Mouse (Mus musculus): ENCODE measurements at regions not wholly inside any gene's neighbourhood (a gene's known extent, or its start where the extent isn't known, plus 50 kb on each side); places are given as distances from the start of the nearest gene placed in this dataset.

DNA sequence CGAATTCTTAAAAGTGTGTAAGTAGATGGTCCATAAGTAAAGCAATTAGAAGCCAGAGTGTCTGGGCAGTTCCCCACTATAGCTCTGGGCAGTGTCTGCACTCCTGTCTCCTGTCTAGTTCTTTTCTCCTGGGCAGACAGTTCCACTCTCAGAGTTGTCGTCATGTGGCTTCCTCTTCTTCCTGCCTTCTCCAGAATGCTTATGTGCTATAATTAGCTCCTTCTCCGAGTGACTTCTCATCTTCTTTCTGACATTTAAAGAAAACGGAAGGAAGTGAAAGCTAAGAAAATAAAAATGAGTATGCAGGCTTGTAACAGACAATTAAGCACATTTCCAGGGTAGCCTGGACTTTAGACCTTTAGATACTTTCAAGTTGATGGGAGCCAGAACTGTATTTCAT is 155.1 kb upstream of the Tnfaip3 start:
- no peak overlapping the region for H3K27ac ChIP-seq
- DNase-seq (ENCODE audit: low read depth in 3 of 3, low spot score in 3 of 3) (peak in 1 of 3 experiments; percentile 11), ATAC-seq (ENCODE audit: insufficient read depth) (no peak)
- H3K4me2 ChIP-seq (ENCODE audit: low read depth), result no peak overlapping the region
- H3K9me3 ChIP-seq (ENCODE audit: control insufficient read depth, low read length), result no peaks in the 10 kb centered on the region
- TF ChIP-seq CTCF (IDR thresholded peaks at IDR 0.05; ENCODE audit: low read depth) (no peak), EP300 (IDR thresholded peaks at IDR 0.05; ENCODE audit: low read depth) (no peak)
- WGBS (ENCODE audit: insufficient replicate concordance), result 19% methylated on average over 4 of the region's 4 CpGs
- H3K27me3 ChIP-seq (ENCODE audit: control insufficient read depth, insufficient read depth, low read length), result no peaks in the 10 kb centered on the region
- H3K4me1 ChIP-seq (replicated peaks; ENCODE audit: control insufficient read depth in 2 of 2, insufficient read depth in 2 of 2, low read length in 1 of 2), result peaks cover 0 to 7% of the 10 kb centered on the region in 2 experiments; a peak in 2 of 4 replicates
- no peak overlapping the region for H3K9ac ChIP-seq (replicated peaks)
- no peaks in the 10 kb centered on the region for H3K36me3 ChIP-seq (replicated peaks; ENCODE audit: control insufficient read depth, insufficient read depth, low read depth)
- H3K4me3 ChIP-seq (ENCODE audit: insufficient read depth in 1 of 2, low read depth in 2 of 2, low read length in 2 of 2), result no peak overlapping the region

DNA sequence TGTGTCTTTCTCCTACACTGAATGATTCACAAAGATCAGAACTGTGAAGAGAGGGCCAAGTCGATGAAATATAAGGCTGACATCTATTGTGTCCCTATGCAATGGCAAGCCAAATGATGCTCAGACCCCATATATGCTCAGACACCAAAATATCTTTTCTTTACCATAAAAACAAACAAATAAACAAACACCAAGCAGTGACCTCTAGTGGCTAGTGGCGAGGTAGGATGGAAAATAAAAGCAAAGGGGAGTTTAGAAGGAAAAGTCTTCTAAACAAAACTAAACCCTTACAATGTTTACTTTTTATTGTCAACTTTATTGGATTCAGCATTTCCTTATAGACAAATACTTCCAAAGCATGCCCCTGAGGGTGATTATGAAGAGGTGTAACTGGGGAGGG is 153.8 kb upstream of the Tnfaip3 start:
- DNase-seq (ENCODE audit: low read depth in 3 of 3, low spot score in 3 of 3) (no peak), ATAC-seq (ENCODE audit: insufficient read depth) (no peak)
- Histone ChIP-seq H3K9me3 (ENCODE audit: control insufficient read depth, low read length) (no peaks in the 10 kb centered on the region), H3K36me3 (replicated peaks; ENCODE audit: control insufficient read depth, insufficient read depth, low read depth) (no peaks in the 10 kb centered on the region), H3K27me3 (ENCODE audit: control insufficient read depth, insufficient read depth, low read length) (no peaks in the 10 kb centered on the region), H3K4me2 (ENCODE audit: low read depth) (no peak overlapping the region), H3K9ac (replicated peaks) (no peak overlapping the region), H3K27ac (no peak overlapping the region), H3K4me3 (ENCODE audit: insufficient read depth in 1 of 2, low read depth in 2 of 2, low read length in 2 of 2) (no peak overlapping the region), H3K4me1 (replicated peaks; ENCODE audit: control insufficient read depth in 2 of 2, insufficient read depth in 2 of 2, low read length in 1 of 2) (peaks cover 0 to 7% of the 10 kb centered on the region in 2 experiments; a peak in 2 of 4 replicates)
- WGBS (ENCODE audit: insufficient replicate concordance), result 41% methylated on average over 2 of the region's 2 CpGs
- TF ChIP-seq CTCF (IDR thresholded peaks at IDR 0.05; ENCODE audit: low read depth), result no peak
- TF ChIP-seq EP300 (IDR thresholded peaks at IDR 0.05; ENCODE audit: low read depth), result no peak

DNA sequence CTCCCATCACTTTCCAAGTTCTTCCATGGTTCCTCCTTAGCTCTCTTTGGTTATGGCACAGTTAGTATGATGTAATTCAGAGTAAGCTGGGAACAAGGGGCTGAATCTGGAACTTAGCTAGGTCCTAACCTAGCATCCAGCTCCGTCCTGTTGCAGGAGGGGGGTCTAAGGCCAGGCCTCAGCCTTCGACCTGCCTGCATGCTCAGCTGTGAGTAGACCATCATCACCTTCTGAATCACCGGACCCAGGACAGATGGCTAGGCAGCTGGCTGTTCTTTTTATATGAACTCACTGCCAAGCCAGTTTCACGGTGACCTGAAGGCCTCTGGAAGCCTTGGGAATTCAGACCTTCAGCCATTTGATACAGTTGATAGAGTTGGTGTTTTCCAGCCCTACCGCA is 152.9 kb upstream of the Tnfaip3 start:
- Histone ChIP-seq H3K27me3 (ENCODE audit: control insufficient read depth, insufficient read depth, low read length) (no peaks in the 10 kb centered on the region), H3K9ac (replicated peaks) (no peak overlapping the region), H3K4me3 (ENCODE audit: insufficient read depth in 1 of 2, low read depth in 2 of 2, low read length in 2 of 2) (no peak overlapping the region), H3K4me1 (replicated peaks; ENCODE audit: control insufficient read depth in 2 of 2, insufficient read depth in 2 of 2, low read length in 1 of 2) (peaks cover 0 to 7% of the 10 kb centered on the region in 2 experiments; a peak in 2 of 4 replicates), H3K27ac (no peak overlapping the region), H3K9me3 (ENCODE audit: control insufficient read depth, low read length) (no peaks in the 10 kb centered on the region), H3K4me2 (ENCODE audit: low read depth) (no peak overlapping the region), H3K36me3 (replicated peaks; ENCODE audit: control insufficient read depth, insufficient read depth, low read depth) (no peaks in the 10 kb centered on the region)
- DNase-seq (ENCODE audit: low read depth in 3 of 3, low spot score in 3 of 3), result no peak
- TF ChIP-seq CTCF (IDR thresholded peaks at IDR 0.05; ENCODE audit: low read depth) (no peak), EP300 (IDR thresholded peaks at IDR 0.05; ENCODE audit: low read depth) (no peak)
- ATAC-seq (ENCODE audit: insufficient read depth), result no peak
- 60% methylated on average over 5 of the region's 5 CpGs for WGBS (ENCODE audit: insufficient replicate concordance)

DNA sequence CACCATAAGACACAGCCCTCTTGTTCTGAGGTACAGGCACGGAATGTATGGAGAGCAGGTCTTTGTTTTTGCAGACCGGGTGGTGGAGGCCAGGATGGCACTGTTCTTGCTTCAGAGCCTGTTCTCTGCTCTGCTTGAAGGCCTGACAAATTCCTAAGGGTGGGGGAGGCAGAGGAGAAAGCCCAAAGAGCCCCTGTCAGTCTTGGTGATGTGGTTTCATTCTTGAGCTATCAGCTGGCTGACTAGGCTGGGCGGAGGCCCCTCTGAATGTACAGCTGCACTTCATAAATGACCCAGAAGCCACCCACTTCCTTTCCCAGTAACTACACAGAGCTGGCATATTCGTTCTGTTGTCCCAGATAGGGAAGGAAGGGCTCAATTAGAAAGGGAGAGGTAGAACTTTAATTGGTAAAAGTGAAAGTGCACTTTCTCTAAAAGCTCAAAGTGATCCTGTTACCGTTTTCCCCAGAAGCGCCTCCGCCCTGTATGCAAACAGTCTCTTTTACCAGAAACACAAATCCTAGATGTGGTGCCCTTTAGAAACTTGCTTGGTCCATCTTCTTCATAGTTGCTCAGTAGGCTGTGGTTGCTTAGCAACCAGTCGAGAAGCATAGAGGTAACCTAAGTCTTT is 152.3 kb upstream of the Tnfaip3 start:
- ATAC-seq (ENCODE audit: insufficient read depth) (peak; percentile 41; the same call in 1 of the 2 replicates), DNase-seq (ENCODE audit: low read depth in 3 of 3, low spot score in 3 of 3) (no peak)
- no peak overlapping the region for H3K4me3 ChIP-seq (ENCODE audit: insufficient read depth in 1 of 2, low read depth in 2 of 2, low read length in 2 of 2)
- TF ChIP-seq CTCF (IDR thresholded peaks at IDR 0.05; ENCODE audit: low read depth) (no peak), EP300 (IDR thresholded peaks at IDR 0.05; ENCODE audit: low read depth) (no peak)
- H3K36me3 ChIP-seq (replicated peaks; ENCODE audit: control insufficient read depth, insufficient read depth, low read depth), result no peaks in the 10 kb centered on the region
- no peak overlapping the region for H3K4me2 ChIP-seq (ENCODE audit: low read depth)
- peaks cover 0 to 7% of the 10 kb centered on the region in 2 experiments; a peak in 2 of 4 replicates for H3K4me1 ChIP-seq (replicated peaks; ENCODE audit: control insufficient read depth in 2 of 2, insufficient read depth in 2 of 2, low read length in 1 of 2)
- H3K9ac ChIP-seq (replicated peaks), result no peak overlapping the region
- H3K9me3 ChIP-seq (ENCODE audit: control insufficient read depth, low read length), result no peaks in the 10 kb centered on the region
- H3K27me3 ChIP-seq (ENCODE audit: control insufficient read depth, insufficient read depth, low read length), result no peaks in the 10 kb centered on the region
- H3K27ac ChIP-seq, result no peak overlapping the region
- 17% methylated on average over 8 of the region's 8 CpGs for WGBS (ENCODE audit: insufficient replicate concordance)

DNA sequence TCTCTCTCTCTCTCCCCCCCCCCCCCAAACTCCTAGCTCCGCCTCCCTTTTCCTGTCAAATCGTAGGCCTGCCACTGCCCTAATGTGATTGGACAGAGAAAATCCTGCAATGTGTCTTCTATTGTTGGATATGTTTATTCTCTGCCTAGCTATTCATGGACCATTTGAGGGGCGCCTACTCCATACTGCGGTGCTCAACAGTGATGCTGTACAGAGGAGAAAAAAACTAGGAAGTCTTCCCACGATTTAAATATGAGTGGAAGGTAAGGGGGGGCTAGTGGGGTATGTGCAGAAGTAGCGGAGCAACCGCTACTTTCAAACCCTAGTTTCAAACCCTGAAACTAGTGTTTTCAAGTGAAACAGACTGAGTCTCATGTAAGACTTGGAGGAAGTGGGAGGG is 151.6 kb upstream of the Tnfaip3 start:
- Histone ChIP-seq H3K36me3 (replicated peaks; ENCODE audit: control insufficient read depth, insufficient read depth, low read depth) (no peaks in the 10 kb centered on the region), H3K9ac (replicated peaks) (no peak overlapping the region), H3K9me3 (ENCODE audit: control insufficient read depth, low read length) (no peaks in the 10 kb centered on the region), H3K27me3 (ENCODE audit: control insufficient read depth, insufficient read depth, low read length) (no peaks in the 10 kb centered on the region), H3K4me2 (ENCODE audit: low read depth) (no peak overlapping the region), H3K4me3 (ENCODE audit: insufficient read depth in 1 of 2, low read depth in 2 of 2, low read length in 2 of 2) (no peak overlapping the region), H3K4me1 (replicated peaks; ENCODE audit: control insufficient read depth in 2 of 2, insufficient read depth in 2 of 2, low read length in 1 of 2) (peaks cover 0 to 7% of the 10 kb centered on the region in 2 experiments; a peak in 2 of 4 replicates), H3K27ac (no peak overlapping the region)
- 58% methylated on average over 7 of the region's 7 CpGs for WGBS (ENCODE audit: insufficient replicate concordance)
- ATAC-seq (ENCODE audit: insufficient read depth) (no peak), DNase-seq (ENCODE audit: low read depth in 3 of 3, low spot score in 3 of 3) (no peak)
- no peak for TF ChIP-seq CTCF (IDR thresholded peaks at IDR 0.05; ENCODE audit: low read depth)
- TF ChIP-seq EP300 (IDR thresholded peaks at IDR 0.05; ENCODE audit: low read depth), result no peak
